Mouse (Mus musculus): ENCODE results near the gene Zfp64.
"Not testable (repeated sequence)": the region's sequence is repeated elsewhere in the genome, so short reads cannot be mapped to it uniquely, and the experiment has no call there.

Gene Zfp64

DNA sequence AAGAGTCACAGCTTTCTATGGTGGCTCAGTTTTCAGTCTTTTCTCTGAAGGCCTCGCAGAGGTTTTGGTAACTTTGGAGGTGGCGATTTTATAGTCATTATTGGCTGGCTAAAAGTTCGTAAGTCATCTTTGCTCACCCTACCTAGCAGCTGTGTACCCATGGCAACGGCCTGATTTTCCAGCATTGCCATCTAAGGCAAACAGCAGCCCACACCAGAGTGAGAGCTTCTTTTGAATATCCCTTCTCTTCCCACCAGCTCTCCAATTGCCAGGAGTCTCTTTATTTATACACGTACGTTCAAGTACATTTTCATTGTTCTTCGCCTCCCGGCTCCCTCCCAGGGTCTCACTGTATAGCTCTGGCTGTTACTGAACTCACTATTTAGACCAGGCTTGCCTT, 59.9 kb downstream of the Zfp64 start:
- no peak for DNase-seq (ENCODE audit: low read depth)

DNA sequence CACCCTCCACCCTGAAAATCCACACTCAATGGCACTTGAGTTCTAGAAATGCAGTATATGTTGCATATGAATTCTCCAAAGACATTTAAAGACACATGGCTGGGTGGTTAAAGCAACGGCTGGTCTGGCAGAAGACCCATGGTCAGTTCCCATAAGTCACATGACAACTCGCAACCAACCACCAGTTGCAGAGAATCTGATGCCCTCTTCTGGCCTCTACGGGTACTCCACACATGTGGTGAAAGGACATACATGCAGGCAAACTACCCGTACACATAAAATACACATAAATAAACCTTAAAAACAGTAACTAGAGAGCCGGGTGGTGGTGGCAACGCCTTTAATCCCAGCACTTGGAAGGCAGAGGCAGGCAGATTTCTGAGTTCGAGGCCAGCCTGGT, 60.6 kb downstream of the Zfp64 start:
- no peak for DNase-seq (ENCODE audit: low read depth)

DNA sequence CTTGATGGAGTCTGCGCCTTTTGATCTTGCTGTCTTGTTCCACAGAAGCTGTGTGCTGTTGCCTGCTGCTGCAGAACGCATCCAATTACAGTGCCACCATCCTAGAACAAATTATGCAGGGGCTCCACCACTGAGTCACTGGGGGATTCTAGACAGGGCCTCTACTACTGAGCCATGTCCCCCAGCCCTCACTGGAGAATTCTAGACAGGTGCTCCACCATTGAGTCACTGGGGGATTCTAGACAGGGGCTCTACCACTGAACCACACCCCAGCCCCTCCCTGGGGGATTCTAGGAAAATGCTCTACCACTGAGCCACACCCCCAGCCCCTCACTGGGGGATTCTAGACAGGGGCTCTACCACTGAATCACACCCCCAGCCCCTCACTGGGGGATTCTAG, 63.3 kb downstream of the Zfp64 start:
- no peak for DNase-seq (ENCODE audit: low read depth)

DNA sequence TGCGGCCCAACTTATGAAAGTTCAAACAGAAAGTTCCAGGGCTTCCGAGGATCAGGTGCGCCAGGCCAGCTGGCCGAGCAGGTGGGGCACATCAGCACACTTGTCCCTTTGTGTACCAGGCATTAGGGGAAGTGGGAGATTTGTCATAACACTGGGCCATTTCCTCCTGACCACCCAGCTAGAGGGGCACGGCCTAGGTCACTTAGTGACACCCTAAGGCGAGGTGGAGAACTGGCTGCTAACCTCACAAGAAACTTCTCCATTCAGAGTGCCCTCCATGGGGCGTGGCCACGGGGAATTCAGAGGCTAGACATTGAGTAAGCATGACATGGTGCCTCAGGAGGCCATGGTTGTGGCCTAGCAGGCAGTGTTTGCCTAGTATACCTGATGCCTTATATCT, 70.7 kb downstream of the Zfp64 start:
- no peak for DNase-seq (ENCODE audit: low read depth)

DNA sequence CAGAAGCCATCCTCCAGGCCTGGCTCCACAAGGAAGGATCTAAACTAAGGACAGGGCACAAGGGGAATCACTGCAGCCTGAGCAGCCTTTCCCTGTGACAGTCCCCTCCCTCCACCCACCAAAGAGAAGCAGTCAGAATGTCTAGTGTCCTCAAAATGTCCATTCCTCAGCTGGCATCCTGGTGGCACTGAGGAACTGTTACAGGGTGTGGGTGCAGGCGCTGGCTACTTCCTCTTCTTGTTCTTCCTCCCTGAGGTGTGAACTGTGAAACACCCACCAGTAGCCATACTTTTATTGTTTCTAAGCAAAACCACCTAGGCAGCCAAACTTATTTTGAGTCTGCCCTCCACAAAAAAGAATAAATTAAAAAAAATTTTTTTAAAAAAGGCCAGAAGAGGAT, 72.4 kb downstream of the Zfp64 start:
- DNase-seq (ENCODE audit: low read depth) = no peak

DNA sequence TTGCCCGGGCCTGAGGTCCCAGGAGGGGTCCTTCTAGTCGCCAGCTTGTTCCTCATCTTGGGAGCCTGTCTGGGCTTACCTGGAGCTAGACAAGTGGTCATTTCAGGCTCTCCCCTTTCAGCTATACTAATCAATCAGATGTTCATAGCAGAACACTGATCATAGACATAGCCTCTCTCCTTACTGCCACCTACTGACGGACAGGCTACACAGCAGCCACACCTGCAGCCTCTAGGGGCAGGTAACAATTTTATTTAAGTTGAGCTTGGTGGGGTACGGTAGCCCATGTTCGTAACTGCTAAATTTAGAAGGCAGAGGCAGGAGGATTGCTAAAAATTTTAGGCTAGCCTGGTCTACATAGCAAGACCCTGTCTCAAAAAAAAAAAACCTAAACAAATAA, 73.5 kb downstream of the Zfp64 start:
- no peak for DNase-seq (ENCODE audit: low read depth)

DNA sequence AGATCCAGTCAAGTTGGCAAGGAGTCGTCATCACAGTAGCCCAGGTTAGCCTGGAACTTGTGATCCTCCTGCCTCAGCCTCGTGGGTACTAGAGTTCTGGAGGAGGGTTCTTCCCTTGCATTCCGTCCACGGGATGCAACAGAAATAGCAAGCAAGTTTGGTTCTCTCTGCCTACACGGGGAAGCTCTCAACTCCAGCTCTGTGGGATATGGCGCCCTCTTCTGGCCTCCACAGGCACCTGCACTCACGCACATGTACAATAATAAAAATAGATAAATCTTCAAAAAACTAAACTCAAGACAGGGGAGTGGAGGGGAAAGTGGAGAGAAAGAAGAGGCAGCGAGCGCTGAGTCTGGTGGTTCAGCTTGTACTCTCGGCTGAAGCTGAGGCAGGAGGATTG, 75.8 kb downstream of the Zfp64 start:
- DNase-seq (ENCODE audit: low read depth) = no peak

DNA sequence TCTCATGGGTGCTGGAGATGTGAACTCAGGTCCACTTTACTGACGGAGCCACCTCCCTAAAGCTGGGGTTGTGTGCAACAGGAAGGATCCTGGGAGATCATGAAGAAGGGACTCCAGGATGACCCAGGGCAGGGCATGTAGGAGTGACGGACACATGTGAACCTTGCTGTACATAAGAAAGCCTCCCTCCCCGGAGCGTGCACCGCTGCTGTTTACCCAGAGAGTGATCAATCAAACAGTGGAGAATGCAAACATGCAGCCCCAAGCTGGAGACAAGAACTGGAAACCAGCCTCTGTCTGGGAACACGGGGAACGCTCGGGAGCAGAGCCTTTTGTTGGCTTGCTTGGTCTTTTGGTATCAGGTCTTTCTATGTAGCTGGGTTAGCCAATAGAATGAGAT, 76.7 kb downstream of the Zfp64 start:
- no peak for DNase-seq (ENCODE audit: low read depth)

DNA sequence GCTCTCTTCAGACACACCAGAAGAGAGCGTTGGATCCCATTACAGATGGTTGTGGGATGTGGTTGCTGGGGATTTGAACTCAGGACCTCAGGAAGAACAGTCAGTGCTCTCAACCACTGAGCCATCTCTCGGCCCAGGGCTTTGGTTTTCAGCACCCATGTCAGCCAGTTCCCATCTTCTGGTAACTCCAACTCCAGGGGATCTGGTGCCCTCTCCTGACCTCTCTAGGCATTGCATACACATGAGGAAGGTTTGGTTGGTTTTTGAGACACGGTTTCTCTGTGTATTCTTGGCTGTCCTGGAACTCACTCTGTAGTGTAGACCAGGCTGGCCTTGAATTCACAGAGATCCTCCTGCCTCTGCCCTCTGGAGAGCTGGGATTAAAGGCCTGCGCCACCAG, 77.2 kb downstream of the Zfp64 start:
- peak; percentile 13 for DNase-seq (ENCODE audit: low read depth)

DNA sequence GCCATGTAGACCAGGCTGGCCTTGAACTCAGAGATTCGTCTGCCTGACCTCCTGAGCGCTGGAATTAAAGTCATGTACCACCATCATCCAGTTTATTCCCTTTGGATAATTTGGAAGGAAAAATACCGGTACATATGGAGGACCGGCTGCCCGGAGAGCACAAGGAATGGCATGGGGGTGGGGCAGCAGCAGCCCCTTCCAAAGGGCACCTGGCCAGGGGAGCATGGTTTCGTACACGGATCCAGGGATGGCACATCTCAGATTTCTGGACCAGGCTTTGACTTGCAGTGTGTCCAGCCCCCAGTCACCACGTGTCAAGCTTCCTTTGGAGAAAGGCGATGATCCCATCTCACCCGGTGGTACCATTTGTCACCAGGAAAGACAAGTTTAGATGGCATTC, 78.8 kb downstream of the Zfp64 start:
- DNase-seq (ENCODE audit: low read depth) = no peak

DNA sequence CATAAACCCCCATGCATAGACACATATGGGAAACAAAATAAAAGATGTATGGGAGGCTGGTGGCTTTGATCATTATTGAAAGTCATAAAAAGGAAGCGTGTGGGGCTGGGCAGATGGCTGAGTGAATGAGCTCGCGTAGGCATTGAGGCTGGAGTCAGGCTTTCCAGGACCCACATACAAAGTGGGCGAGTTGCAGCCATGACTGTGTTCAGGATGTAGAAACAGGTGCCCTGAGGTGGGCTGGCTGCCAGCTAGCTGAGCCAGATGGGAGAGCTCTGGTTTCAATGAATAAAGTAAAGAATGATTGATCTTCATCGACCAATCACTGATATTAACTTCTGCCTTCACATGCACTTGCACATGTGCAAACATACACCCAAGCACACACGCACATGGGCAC, 80.9 kb downstream of the Zfp64 start:
- no peak for DNase-seq (ENCODE audit: low read depth)

DNA sequence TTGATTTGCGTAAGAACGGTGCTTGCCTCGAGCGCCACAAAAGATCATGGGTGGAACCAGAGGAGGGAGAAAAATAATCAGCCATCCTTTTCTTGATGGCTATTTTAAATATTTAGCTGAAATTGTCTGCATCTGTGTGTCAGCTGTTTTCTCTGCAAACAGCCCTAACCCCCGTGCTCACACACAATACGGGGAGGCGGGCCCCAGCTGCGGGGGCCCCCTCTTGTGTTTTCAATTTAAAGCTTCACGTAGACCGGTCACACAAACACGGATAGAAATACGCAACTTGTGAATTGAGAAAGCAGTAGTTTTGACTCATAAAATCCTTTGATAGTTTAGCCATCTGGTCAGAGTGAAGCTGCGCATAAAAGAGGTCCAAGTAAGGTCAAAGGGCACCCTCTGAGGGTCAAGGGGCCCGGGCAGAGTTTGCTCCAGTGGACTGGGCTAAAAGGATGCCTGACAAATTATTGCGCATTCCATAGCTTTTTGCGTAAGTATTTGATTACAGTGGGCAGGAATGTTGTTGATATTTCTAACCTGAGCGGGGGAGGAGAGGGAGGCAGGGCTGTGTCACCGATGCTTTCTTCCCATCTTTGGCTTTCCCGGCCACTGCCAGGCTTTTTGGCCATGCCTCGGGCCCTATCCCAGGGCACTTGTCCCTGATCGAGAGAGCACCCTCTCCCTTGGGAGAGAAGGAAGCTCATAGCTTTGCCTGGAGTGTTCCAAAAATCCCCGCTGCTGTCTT, 83.4 kb downstream of the Zfp64 start:
- no peak for DNase-seq (ENCODE audit: low read depth)

DNA sequence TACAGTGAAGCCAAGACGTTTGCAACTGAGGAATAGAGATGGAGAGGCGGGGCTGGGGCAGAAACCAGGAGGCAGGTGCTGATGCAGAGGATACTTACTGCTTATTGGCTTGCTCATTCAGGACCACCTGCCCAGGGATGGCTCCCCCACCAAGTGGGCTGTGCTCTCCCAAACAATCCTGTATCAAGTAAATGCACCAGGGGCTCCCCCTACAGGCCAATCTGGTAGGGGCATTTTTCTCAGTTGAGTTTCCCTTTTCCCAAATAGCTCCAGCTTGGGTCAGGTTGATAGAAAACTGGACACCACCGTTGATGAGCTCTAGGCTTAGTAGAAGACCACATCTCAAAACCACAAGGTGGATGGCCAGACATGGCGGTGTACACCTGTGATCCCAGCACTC, 84.9 kb downstream of the Zfp64 start:
- DNase-seq (ENCODE audit: low read depth) = no peak

DNA sequence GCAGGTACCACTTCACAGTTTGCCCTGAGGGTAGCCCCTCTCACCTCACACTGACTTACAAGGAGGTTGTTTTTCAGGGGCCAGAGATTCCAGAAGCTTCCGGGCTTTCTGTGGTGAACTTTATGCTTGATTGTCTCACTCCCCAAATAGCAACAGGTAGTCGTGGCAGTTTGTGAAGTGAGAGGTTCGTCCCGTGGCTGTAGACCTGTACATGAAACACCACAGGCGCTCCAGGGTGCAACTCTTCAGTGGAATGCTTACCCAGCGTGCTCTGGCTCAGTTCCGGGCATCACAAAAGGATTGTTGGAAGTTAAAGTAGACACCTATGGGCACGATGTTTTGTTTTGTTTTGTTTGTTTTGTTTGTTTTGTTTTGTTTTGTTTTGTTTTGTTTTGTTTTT, 88.4 kb downstream of the Zfp64 start:
- DNase-seq (ENCODE audit: low read depth) = no peak

DNA sequence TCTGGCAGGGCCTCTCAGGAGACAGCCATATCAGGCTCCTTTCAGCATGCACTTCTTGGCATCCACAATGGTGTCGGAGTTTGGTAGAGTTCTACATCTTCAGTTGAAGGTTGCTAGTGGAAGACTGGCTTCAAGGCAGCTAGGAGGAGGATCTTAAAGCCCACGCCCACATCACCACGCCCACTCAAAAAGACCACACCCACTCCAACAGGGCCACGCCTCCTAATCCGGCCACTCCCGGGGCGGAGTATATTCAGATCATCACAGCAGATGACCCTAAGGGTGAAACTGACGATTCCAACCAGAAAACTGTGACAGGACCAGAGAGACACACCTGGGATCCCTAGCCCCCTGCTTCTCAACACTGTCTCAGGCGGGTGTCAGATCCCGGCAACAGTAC, 89.0 kb downstream of the Zfp64 start:
- DNase-seq (ENCODE audit: low read depth) = no peak

DNA sequence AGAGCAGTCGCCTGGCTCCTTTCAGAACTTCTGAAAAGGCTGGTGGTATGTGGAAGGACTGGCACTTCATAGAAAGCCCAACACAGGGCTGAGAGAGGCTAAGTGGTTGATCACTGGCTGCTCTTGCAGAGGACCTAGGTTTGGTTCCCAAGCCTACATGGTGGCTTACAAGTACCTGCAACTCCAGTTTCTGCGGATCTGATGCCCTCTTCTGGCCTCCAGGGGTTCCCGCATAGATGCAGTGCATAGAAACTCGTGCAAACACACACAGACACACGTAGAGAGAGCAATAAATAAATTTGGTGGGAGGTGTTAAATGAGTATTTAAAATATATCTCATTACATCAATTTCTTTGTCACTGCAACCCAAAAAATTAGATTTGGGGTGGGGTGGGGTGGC, 90.5 kb downstream of the Zfp64 start:
- no peak for DNase-seq (ENCODE audit: low read depth)

DNA sequence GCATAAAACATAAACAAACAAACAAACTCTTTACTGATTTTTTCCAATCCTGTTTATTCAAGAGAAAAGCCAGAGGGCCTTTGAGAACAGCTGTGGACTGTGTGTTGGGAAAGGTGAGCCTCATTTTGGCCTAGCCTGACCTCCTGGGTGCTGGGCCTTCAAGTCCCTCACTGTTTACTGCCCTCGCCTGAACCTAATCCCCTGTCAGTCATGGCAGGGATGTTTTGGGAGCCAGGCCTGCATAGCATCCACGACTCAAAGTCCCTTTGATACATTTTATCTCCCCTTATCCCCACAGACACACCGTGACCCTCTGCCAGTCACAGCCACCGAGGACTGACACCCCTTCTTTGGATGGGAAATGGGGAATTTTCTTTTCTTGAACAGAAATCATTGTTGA, 92.7 kb downstream of the Zfp64 start:
- no peak for DNase-seq (ENCODE audit: low read depth)

DNA sequence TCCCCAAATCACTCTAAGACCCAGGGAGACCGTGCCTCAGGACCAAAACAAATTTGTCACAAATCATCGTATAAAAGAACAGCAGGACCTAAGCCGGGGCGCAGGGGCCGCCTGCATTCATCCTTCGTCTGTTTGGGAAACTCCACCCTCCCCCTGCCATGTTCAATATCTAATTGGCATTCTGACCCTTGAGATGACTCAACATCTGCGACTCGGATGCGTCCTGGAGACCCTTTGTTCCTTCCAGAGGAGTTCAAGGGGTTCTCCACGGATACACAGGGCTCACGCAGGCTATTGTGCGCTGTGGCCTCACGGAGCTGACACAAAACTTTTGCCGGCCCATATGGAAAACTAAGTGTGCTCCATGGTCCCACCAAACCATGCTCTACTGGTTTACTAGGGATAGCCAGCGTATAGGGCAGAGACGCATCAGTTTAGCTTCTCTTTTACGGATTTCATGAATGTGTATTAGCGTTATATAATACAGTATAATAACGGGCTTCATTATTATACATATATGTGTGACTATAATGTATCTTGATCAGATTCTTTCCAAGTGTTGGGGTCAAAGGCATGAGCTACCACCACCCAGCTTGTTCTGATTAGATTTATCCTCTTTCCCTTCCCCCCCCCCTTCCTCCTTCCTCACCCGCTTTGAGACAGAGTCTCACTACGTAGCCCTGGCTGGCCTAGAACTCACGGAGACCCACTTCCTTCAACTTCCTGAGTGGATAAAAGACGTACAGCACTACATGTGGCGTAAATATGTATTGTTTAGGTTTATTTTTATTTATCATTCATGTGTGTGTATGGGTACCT, 94.3 kb downstream of the Zfp64 start:
- no peak for DNase-seq (ENCODE audit: low read depth)

DNA sequence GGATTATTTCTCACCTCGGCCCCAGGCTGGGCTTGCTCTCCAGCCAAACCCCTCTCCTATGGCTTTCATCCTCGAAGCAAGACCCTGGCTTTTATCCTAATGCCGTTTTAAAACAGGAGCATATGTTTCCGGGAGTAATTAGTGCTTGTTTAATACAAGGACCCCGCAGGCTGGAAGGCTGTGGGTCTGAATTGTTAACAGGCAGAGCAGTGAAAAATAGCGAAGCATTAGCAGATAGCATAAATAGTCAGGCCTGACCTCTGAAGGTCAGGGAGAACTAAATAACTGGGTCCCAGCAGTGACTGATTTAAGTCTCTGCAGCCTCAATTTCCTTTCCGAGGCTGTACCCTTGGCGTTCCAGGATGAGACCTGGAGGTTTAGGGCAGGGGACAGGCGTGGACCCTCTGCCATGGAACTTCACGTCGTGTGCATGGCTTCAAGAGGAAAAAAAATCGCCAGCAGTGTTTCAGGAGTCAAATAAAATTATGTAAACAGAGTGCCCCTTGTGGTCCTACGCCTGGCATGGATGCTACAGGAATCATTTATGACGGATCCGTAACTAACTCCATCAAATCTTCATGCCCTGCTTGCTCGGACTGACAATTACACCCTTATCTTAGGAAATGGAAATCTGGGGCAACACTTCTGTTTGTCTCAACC, 95.2 kb downstream of the Zfp64 start:
- DNase-seq (ENCODE audit: low read depth) = no peak

DNA sequence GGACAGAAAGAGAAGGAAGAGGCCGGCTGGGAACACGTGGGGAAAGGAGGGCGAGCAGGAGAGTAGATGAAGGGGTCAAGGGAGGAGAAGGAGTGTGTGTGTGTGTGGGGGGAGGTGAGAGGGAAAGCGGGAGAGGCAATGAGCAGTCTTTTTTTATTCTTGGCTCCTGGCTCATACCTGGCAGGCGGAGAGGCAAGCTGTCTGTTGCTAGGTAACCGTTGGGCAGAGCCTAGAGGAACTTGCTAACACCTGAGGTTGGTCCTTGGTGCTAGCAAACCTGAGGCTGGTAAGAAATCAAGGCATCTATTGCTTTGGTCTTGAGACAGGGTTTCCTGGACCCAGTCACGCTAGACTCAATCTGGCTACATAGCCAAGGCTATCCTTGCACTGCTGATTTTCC, 98.7 kb downstream of the Zfp64 start:
- no peak for DNase-seq (ENCODE audit: low read depth)

DNA sequence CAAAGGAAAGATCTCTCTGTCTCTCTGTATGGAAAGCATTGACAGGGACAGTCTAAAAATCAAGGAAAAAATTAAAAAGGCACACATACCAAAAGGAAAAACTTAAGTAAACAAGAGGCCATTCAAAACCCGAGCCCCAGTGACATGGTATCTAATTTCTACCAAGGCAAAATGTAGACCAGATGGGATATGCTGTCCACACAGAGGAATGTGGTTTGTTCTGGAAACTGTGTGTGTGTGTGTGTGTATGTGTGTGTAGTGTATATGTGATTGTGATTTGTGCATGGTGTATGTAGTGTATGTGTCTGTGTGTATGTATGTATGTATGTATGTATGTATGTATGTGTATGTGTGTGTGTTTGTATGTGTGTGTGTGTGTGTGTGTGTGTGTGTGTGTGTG, 100.6 kb downstream of the Zfp64 start:
- no peak for DNase-seq (ENCODE audit: low read depth)

DNA sequence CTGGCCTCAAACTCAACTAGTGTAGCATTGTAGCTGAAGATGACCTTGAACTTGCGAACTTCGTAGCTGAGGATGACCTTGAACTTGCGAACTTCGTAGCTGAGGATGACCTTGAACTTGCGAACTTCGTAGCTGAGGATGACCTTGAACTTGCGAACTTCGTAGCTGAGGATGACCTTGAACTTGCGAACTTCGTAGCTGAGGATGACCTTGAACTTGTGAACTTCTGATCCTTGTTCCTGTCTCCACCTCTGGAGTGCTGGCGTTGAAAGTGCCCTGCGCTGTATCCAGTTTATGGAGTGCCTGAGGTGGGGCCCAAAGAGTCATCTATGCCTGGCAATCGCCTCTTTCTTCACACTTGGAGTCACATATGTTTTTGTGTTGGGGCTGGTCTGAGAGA, 101.5 kb downstream of the Zfp64 start:
- not testable (repeated sequence) for DNase-seq (ENCODE audit: low read depth)

DNA sequence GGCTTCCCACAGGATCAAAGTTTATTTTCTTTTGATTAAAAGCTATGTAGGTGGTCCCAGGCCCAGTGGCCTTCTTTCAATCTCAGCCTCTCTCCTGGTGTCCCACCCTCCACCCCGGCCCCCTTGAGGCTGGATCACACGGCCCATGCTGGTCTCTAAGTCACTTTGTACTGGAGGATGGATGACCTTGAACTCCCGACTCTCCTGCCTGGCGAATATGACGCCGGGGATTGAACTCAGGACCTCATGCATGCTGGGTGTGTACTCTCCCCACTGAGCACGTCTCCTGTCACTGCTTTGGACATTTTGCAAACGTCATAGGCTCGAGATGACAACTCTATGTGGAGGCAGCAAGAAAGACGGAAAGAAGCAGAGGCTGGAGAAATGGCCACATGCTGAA, 103.8 kb downstream of the Zfp64 start:
- no peak for DNase-seq (ENCODE audit: low read depth)
